ENCODE assay signal across 14 mouse cellular contexts in the genomic region with DNA sequence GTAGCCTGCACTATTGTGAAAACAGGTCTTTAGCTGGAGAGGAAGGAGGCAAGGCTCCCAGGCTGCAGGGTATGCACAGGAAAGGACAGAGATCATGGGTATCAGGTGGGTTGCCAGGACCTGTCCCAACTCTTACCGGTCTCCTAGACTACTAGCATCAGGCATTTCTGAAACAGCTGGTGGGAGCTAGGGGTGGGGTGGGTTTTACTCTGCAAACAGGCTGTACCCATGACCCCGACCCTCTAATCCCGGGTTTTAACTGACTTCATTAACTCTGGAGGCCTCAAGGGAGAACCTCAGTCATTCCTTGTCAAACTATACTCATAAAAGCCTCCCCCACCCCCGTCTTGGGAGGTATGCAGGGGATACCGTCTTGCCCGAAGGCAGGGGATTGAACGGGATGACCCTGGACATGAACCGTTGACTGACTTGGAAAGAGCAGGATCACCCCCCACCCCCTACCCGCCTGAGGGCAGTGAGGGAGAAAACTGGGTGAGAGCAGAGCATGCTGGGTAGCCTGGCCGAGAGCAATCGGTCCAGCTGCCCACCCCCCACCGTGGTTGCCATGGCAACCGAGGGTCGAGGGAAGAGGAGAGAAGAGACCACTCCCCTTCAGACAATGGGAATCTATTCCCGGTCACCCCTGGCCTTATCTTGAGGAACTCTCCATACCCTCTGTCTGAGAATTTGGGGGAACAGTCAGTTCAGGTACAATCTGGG. TPM values are rescaled to one million over a fixed set of nuclear protein-coding genes. Genes with fewer than 3 reads are reported as not detected.
DNase-seq lines count a peak whose midpoint lies in the region; ATAC-seq and TF ChIP-seq lines count a peak whose summit lies in the region.
"Had no signal": no experiment of that assay in that cellular context is flagged by ENCODE, and none has a peak within 500 bp of the region (broad histone marks: within the 10 kb centered on the region; RNA-seq: fewer than 3 reads in every experiment).

No protein-coding gene starts in this region.

- H3K36me3 ChIP-seq in embryonic facial prominence, embryonic 14.5 days (ENCODE audit: control insufficient read depth, insufficient read depth, low read length): no peaks in the 10 kb centered on the region
- no peaks in the 10 kb centered on the region for H3K36me3 ChIP-seq in limb, embryonic 10.5 days
- H3K36me3 ChIP-seq in neural tube, embryonic 13.5 days: no peaks in the 10 kb centered on the region

- no peak overlapping the region for H3K4me3 ChIP-seq in embryonic facial prominence, embryonic 14.5 days (ENCODE audit: low read depth, low read length)
- peak overlapping the region; percentile 25 for H3K4me3 ChIP-seq in limb, embryonic 10.5 days
- no peak overlapping the region for H3K4me3 ChIP-seq in neural tube, embryonic 13.5 days
- H3K4me3 ChIP-seq in gastrocnemius, adult 2 months: no peak overlapping the region
- H3K4me3 ChIP-seq: megakaryocyte, embryonic 14.5 days had no signal

- no peak overlapping the region for H3K27ac ChIP-seq in embryonic facial prominence, embryonic 14.5 days (replicated peaks; ENCODE audit: low read depth, low read length)
- H3K27ac ChIP-seq in limb, embryonic 10.5 days: peak overlapping the region; percentile 72
- H3K27ac ChIP-seq in neural tube, embryonic 13.5 days (replicated peaks): peak overlapping the region; percentile 88
- no peak overlapping the region for H3K27ac ChIP-seq in gastrocnemius, adult 2 months

- H3K9ac ChIP-seq in embryonic facial prominence, embryonic 14.5 days (ENCODE audit: low read depth, low read length): no peak overlapping the region
- no peak overlapping the region for H3K9ac ChIP-seq in neural tube, embryonic 13.5 days

- peak; percentile 29 to 80 for DNase-seq in cerebellum, postnatal 14 days
- DNase-seq in cerebellum, adult 9-10 months: no peak
- DNase-seq in embryonic facial prominence, embryonic 14.5 days (ENCODE audit: low spot score): peak; percentile 36
- DNase-seq in limb, embryonic 10.5 days (ENCODE audit: low spot score): peak; percentile 74
- no peak for DNase-seq in lung, postnatal 4 days
- DNase-seq in gastrocnemius, adult 2 months: no peak
- DNase-seq in urinary bladder, adult 2 months (ENCODE audit: low spot score): no peak
- DNase-seq: gastrocnemius, postnatal 14 days; heart, postnatal 10 days; kidney, postnatal 25 days; right cerebral cortex, postnatal 25 days had no signal

- WGBS in embryonic facial prominence, embryonic 14.5 days: 5% methylated on average over 13 of the region's 15 CpGs
- 16% methylated on average over 15 of the region's 15 CpGs for WGBS in limb, embryonic 10.5 days
- 4% methylated on average over 15 of the region's 15 CpGs for WGBS in neural tube, embryonic 13.5 days

- no peaks in the 10 kb centered on the region for H3K27me3 ChIP-seq in embryonic facial prominence, embryonic 14.5 days (replicated peaks; ENCODE audit: control insufficient read depth, insufficient read depth, low read length)
- peaks cover 41% of the 10 kb centered on the region for H3K27me3 ChIP-seq in limb, embryonic 10.5 days (ENCODE audit: low read depth, poor library complexity, severe bottlenecking)
- H3K27me3 ChIP-seq in neural tube, embryonic 13.5 days: no peaks in the 10 kb centered on the region; the same call in 1 of the 2 replicates

- intact Hi-C loops in gastrocnemius, adult 2 months (cut with DNase I): no loop called here

- no peaks in the 10 kb centered on the region for H3K9me3 ChIP-seq in embryonic facial prominence, embryonic 14.5 days (ENCODE audit: control insufficient read depth, low read length)
- H3K9me3 ChIP-seq in limb, embryonic 10.5 days (replicated peaks): no peaks in the 10 kb centered on the region
- no peaks in the 10 kb centered on the region for H3K9me3 ChIP-seq in neural tube, embryonic 13.5 days

- TF ChIP-seq CTCF in gastrocnemius, adult 2 months (IDR thresholded peaks at IDR 0.05): no peak

- no peak; the same call in 1 of the 2 replicates for ATAC-seq in embryonic facial prominence, embryonic 14.5 days (ENCODE audit: low read depth)
- ATAC-seq in neural tube, embryonic 13.5 days (ENCODE audit: low read depth): peak; percentile 40; the same call in 1 of the 2 replicates
- ATAC-seq: Patski had no signal

- peaks cover 7% of the 10 kb centered on the region; the same call in 1 of the 2 replicates for H3K4me1 ChIP-seq in embryonic facial prominence, embryonic 14.5 days (ENCODE audit: control insufficient read depth, insufficient read depth, low read length)
- peaks cover 60% of the 10 kb centered on the region for H3K4me1 ChIP-seq in limb, embryonic 10.5 days
- peaks cover 57% of the 10 kb centered on the region for H3K4me1 ChIP-seq in neural tube, embryonic 13.5 days (replicated peaks)

- no peak overlapping the region for H3K4me2 ChIP-seq in embryonic facial prominence, embryonic 14.5 days (ENCODE audit: low read depth, low read length)
- H3K4me2 ChIP-seq in neural tube, embryonic 13.5 days: peak overlapping the region; percentile 19

RNA-seq across cellular contexts. Expression of a gene that starts 21.1 kb away (rescaled TPM):
- polyA plus RNA-seq in embryonic facial prominence, embryonic 14.5 days (2014; fragmentation: Nextera tagmentation; extraction: Ambion mirVana): 85.2 and 99.6 TPM in 2 replicates
- polyA plus RNA-seq in limb, embryonic 10.5 days (2016; fragmentation: Nextera tagmentation; extraction: Ambion mirVana): 10.6 TPM in 2 replicates
- 47.3 and 50.5 TPM in 2 replicates for polyA plus RNA-seq in neural tube, embryonic 13.5 days (2015; fragmentation: Nextera tagmentation; extraction: Ambion mirVana)
- total RNA-seq in gastrocnemius, adult 2 months (2021): 10 to 100 TPM in 1 of 2 experiments, 1 to 10 TPM in 1; 8.4 to 18.3 TPM
- polyA plus RNA-seq in urinary bladder, adult 2 months (2012; rRNA removed): 160 and 175 TPM in 2 replicates
- polyA plus RNA-seq: Patski had no signal

RNA-seq across cellular contexts. Expression of a gene that starts 28.0 kb away (rescaled TPM):
- 46.2 and 47.9 TPM in 2 replicates for polyA plus RNA-seq in embryonic facial prominence, embryonic 14.5 days (2014; fragmentation: Nextera tagmentation; extraction: Ambion mirVana)
- 2.8 and 5.9 TPM in 2 replicates for polyA plus RNA-seq in limb, embryonic 10.5 days (2016; fragmentation: Nextera tagmentation; extraction: Ambion mirVana)
- 24.7 and 25.5 TPM in 2 replicates for polyA plus RNA-seq in neural tube, embryonic 13.5 days (2015; fragmentation: Nextera tagmentation; extraction: Ambion mirVana)
- total RNA-seq in gastrocnemius, adult 2 months (2021): 10 to 100 TPM in 1 of 2 experiments, 1 to 10 TPM in 1; 7.6 to 15.4 TPM
- polyA plus RNA-seq in urinary bladder, adult 2 months (2012; rRNA removed): 115 and 117 TPM in 2 replicates
- polyA plus RNA-seq: Patski had no signal

RNA-seq across cellular contexts. Expression of a gene that starts 29.1 kb away (rescaled TPM):
- polyA plus RNA-seq in embryonic facial prominence, embryonic 14.5 days (2014; fragmentation: Nextera tagmentation; extraction: Ambion mirVana): 14.8 and 14.9 TPM in 2 replicates
- 9.6 and 10.8 TPM in 2 replicates for polyA plus RNA-seq in limb, embryonic 10.5 days (2016; fragmentation: Nextera tagmentation; extraction: Ambion mirVana)
- polyA plus RNA-seq in neural tube, embryonic 13.5 days (2015; fragmentation: Nextera tagmentation; extraction: Ambion mirVana): 16.8 and 18.6 TPM in 2 replicates
- 1 to 10 TPM in 1 of 2 experiments, under 1 TPM in 1; 0.26 to 1.9 TPM for total RNA-seq in gastrocnemius, adult 2 months (2021)
- polyA plus RNA-seq in urinary bladder, adult 2 months (2012; rRNA removed): 7.2 and 8.4 TPM in 2 replicates

RNA-seq across cellular contexts. Expression of a gene that starts 33.7 kb away (rescaled TPM):
- 46.6 and 49.2 TPM in 2 replicates for polyA plus RNA-seq in embryonic facial prominence, embryonic 14.5 days (2014; fragmentation: Nextera tagmentation; extraction: Ambion mirVana)
- 2.4 and 3.8 TPM in 2 replicates for polyA plus RNA-seq in limb, embryonic 10.5 days (2016; fragmentation: Nextera tagmentation; extraction: Ambion mirVana)
- 23.2 and 28.5 TPM in 2 replicates for polyA plus RNA-seq in neural tube, embryonic 13.5 days (2015; fragmentation: Nextera tagmentation; extraction: Ambion mirVana)
- total RNA-seq in gastrocnemius, adult 2 months (2021): 10 to 100 TPM in 1 of 2 experiments, 1 to 10 TPM in 1; 7.0 to 15.8 TPM
- polyA plus RNA-seq in urinary bladder, adult 2 months (2012; rRNA removed): 129 and 140 TPM in 2 replicates
- polyA plus RNA-seq: Patski had no signal

Comparison
In these comparisons a context has a peak if more than half of its experiments do, and no peak if none do; other contexts are left out.
1. DNase-seq: peak in cerebellum, postnatal 14 days (2 of 2), embryonic facial prominence, embryonic 14.5 days (single experiment) and limb, embryonic 10.5 days (single experiment); none in cerebellum, adult 9-10 months (single experiment), lung, postnatal 4 days (0 of 2), gastrocnemius, adult 2 months (single experiment) and urinary bladder, adult 2 months (single experiment).
2. H3K27ac ChIP-seq: peak in limb, embryonic 10.5 days (single experiment) and neural tube, embryonic 13.5 days (single experiment); none in embryonic facial prominence, embryonic 14.5 days (single experiment) and gastrocnemius, adult 2 months (single experiment).